Mouse (Mus musculus): ENCODE measurements at regions not wholly inside any gene's neighbourhood (a gene's known extent, or its start where the extent isn't known, plus 50 kb on each side); places are given as distances from the start of the nearest gene placed in this dataset.

GRCm38 (mm10) chr8:23516469-23516868 lies 1105.3 kb downstream of the Mrps31 start:
- H3K36me3 ChIP-seq (replicated peaks in 1 of 2; ENCODE audit: control insufficient read depth in 1 of 2, insufficient read depth in 1 of 2, low read length in 1 of 2): no peaks in the 10 kb centered on the region
- H3K27ac ChIP-seq (ENCODE audit: insufficient read depth, low read depth): no peak overlapping the region
- no peak overlapping the region for H3K4me3 ChIP-seq (replicated peaks in 1 of 3; ENCODE audit: low read depth in 2 of 3, low read length in 2 of 3, poor library complexity in 1 of 3)
- no peak overlapping the region for H3K9ac ChIP-seq (ENCODE audit: insufficient read depth, low read depth)
- no peak for DNase-seq (ENCODE audit: extremely low read depth)
- no peak overlapping the region for H3K4me2 ChIP-seq (ENCODE audit: insufficient read depth, low read depth, poor library complexity, severe bottlenecking)
- in situ Hi-C loops (cut with MboI; ENCODE audit: low pct_ligation_motif_present, low pct_unique_long_range_greater_than_20kb, low sequenced_read_pairs) (no loop called here), dilution Hi-C loops (cut with MboI; ENCODE audit: extremely low pct_ligation_motif_present, extremely low pct_unique_long_range_greater_than_20kb, low sequenced_read_pairs) (no loop called here)
- H3K9me3 ChIP-seq (replicated peaks; ENCODE audit: low read length): no peaks in the 10 kb centered on the region
- TF ChIP-seq MXI1 (IDR thresholded peaks at IDR 0.05; ENCODE audit: low read depth, low read length): no peak
- no peak for TF ChIP-seq UBTF (IDR thresholded peaks at IDR 0.05; ENCODE audit: low read depth, low read length)
- no peak for TF ChIP-seq JUN (IDR thresholded peaks at IDR 0.05; ENCODE audit: insufficient read depth, low read depth, low read length)
- no peak for TF ChIP-seq RAD21 (IDR thresholded peaks at IDR 0.05; ENCODE audit: low read depth, low read length)
- TF ChIP-seq BHLHE40 (IDR thresholded peaks at IDR 0.05; ENCODE audit: low read depth, low read length): no peak
- TF ChIP-seq ZMIZ1 (IDR thresholded peaks at IDR 0.05; ENCODE audit: low read depth, low read length): no peak
- TF ChIP-seq MYC (IDR thresholded peaks at IDR 0.05; ENCODE audit: low read depth, low read length): no peak
- TF ChIP-seq HCFC1 (IDR thresholded peaks at IDR 0.05; ENCODE audit: low read depth, low read length): no peak
- no peak for TF ChIP-seq E2F4 (IDR thresholded peaks at IDR 0.05; ENCODE audit: insufficient replicate concordance, low read depth, low read length)
- no peak for TF ChIP-seq IRF4 (IDR thresholded peaks at IDR 0.05; ENCODE audit: low read depth, low read length)
- TF ChIP-seq RCOR1 (conservative IDR thresholded peaks at IDR 0.05; ENCODE audit: low read depth, low read length): no peak
- TF ChIP-seq PAX5 (IDR thresholded peaks at IDR 0.05; ENCODE audit: low read length): no peak
- TF ChIP-seq POLR2AphosphoS2 (IDR thresholded peaks at IDR 0.05; ENCODE audit: low read depth, low read length): no peak
- TF ChIP-seq EP300 (IDR thresholded peaks at IDR 0.05; ENCODE audit: low read length): no peak
- no peaks in the 10 kb centered on the region for H3K79me2 ChIP-seq (replicated peaks; ENCODE audit: control insufficient read depth, extremely low read depth, insufficient read depth, poor library complexity, severe bottlenecking)
- H3K27me3 ChIP-seq (replicated peaks): peaks cover 8% of the 10 kb centered on the region
- H3K4me1 ChIP-seq (ENCODE audit: control insufficient read depth in 1 of 2, insufficient read depth in 2 of 2): no peaks in the 10 kb centered on the region

GRCm38 (mm10) chr8:23531551-23532142 lies 1120.5 kb downstream of the Mrps31 start:
- Histone ChIP-seq H3K36me3 (replicated peaks in 1 of 2; ENCODE audit: control insufficient read depth in 1 of 2, insufficient read depth in 1 of 2, low read length in 1 of 2) (no peaks in the 10 kb centered on the region), H3K9me3 (replicated peaks; ENCODE audit: low read length) (peaks cover 8% of the 10 kb centered on the region), H3K4me2 (ENCODE audit: insufficient read depth, low read depth, poor library complexity, severe bottlenecking) (no peak overlapping the region), H3K79me2 (replicated peaks; ENCODE audit: control insufficient read depth, extremely low read depth, insufficient read depth, poor library complexity, severe bottlenecking) (no peaks in the 10 kb centered on the region), H3K4me3 (replicated peaks in 1 of 3; ENCODE audit: low read depth in 2 of 3, low read length in 2 of 3, poor library complexity in 1 of 3) (no peak overlapping the region), H3K27me3 (replicated peaks) (no peaks in the 10 kb centered on the region), H3K4me1 (ENCODE audit: control insufficient read depth in 1 of 2, insufficient read depth in 2 of 2) (peaks cover 0 to 4% of the 10 kb centered on the region in 2 experiments; a peak in 1 of 4 replicates), H3K9ac (ENCODE audit: insufficient read depth, low read depth) (no peak overlapping the region), H3K27ac (ENCODE audit: insufficient read depth, low read depth) (no peak overlapping the region)
- TF ChIP-seq RCOR1 (conservative IDR thresholded peaks at IDR 0.05; ENCODE audit: low read depth, low read length) (no peak), CTCF (conservative IDR thresholded peaks at IDR 0.05 in 1 of 2, IDR thresholded peaks at IDR 0.05 in 1 of 2; ENCODE audit: low read depth in 2 of 2, low read length in 2 of 2) (0 out of 4 replicates have a peak, but pooled peaks of 1 of the 2 experiments have one; percentile 11), MYC (IDR thresholded peaks at IDR 0.05; ENCODE audit: low read depth, low read length) (no peak), GABPA (IDR thresholded peaks at IDR 0.05; ENCODE audit: insufficient replicate concordance, low read depth, low read length) (no peak), NRF1 (IDR thresholded peaks at IDR 0.05; ENCODE audit: low read depth, low read length) (no peak), JUN (IDR thresholded peaks at IDR 0.05; ENCODE audit: insufficient read depth, low read depth, low read length) (no peak), ELF1 (IDR thresholded peaks at IDR 0.05; ENCODE audit: low read depth, low read length) (no peak), TCF12 (IDR thresholded peaks at IDR 0.05; ENCODE audit: low read depth, low read length) (no peak), SMC3 (IDR thresholded peaks at IDR 0.05; ENCODE audit: low read depth, low read length) (no peak), RAD21 (IDR thresholded peaks at IDR 0.05; ENCODE audit: low read depth, low read length) (peak; percentile 13; the same call in 1 of the 2 replicates), MXI1 (IDR thresholded peaks at IDR 0.05; ENCODE audit: low read depth, low read length) (no peak), CHD1 (IDR thresholded peaks at IDR 0.05; ENCODE audit: low read depth, low read length) (no peak), CHD2 (IDR thresholded peaks at IDR 0.05; ENCODE audit: low read length) (no peak), HCFC1 (IDR thresholded peaks at IDR 0.05; ENCODE audit: low read depth, low read length) (no peak)
- dilution Hi-C loops (cut with MboI; ENCODE audit: extremely low pct_ligation_motif_present, extremely low pct_unique_long_range_greater_than_20kb, low sequenced_read_pairs): no loop called here
- in situ Hi-C loops (cut with MboI; ENCODE audit: low pct_ligation_motif_present, low pct_unique_long_range_greater_than_20kb, low sequenced_read_pairs): no loop called here
- DNase-seq (ENCODE audit: extremely low read depth): no peak
